Mouse (Mus musculus) brain, embryonic 18.5 days (tissue): ENCODE measurements around the gene Ctsd.
A peak's percentile ranks its signal among the peaks of the same experiment; 100 is the strongest.
"Not testable (repeated sequence)": the region's sequence is repeated elsewhere in the genome, so short reads cannot be mapped to it uniquely, and the experiment has no call there.

Experiments used
- DNase-seq: peaks from one replicate; pipeline ENCODE4 v3.0.0-alpha.2; 2012; ENCODE audit warnings: low read depth, low spot score

Ctsd gene

GRCm38 (mm10) chr7:142335151-142335550 lies 52.7 kb downstream of the Ctsd start:
- DNase-seq: no peak

GRCm38 (mm10) chr7:142334246-142334645 lies 53.6 kb downstream of the Ctsd start:
- peak; percentile 54 for DNase-seq

- DNase-seq: not testable (repeated sequence)
These were observed 55.1 kb downstream of the Ctsd start for GRCm38 (mm10) chr7:142332741-142333140.

- DNase-seq: no peak
These were observed 56.6 kb downstream of the Ctsd start for GRCm38 (mm10) chr7:142331281-142331680.

GRCm38 (mm10) chr7:142330271-142330724 lies 57.5 kb downstream of the Ctsd start:
- DNase-seq: no peak

- no peak for DNase-seq
These were observed 59.3 kb downstream of the Ctsd start for GRCm38 (mm10) chr7:142328507-142328906.

GRCm38 (mm10) chr7:142326714-142327445 lies 61.0 kb downstream of the Ctsd start:
- no peak for DNase-seq
